Mouse (Mus musculus) kidney, embryonic 16.5 days (tissue): ENCODE results near the gene Spa17. TPM values are rescaled to one million over a fixed set of nuclear protein-coding genes. Genes with fewer than 3 reads are reported as not detected.
A peak's percentile ranks its signal among the peaks of the same experiment; 100 is the strongest.

Experiments used
- ATAC-seq: fragments of 200-750 bp; cut with Nextera tagmentation; 2 replicates; pipeline ENCODE4 v1.8.0; 2017; ENCODE audit warnings: moderate TSS enrichment; ENCODE audit not compliant: low FRiP score, low TSS enrichment
- H3K27ac ChIP-seq: fragments of 300-500 bp; sonication (generic); 2 replicates; pipeline ENCODE4 v1.5.1; 2014; ENCODE audit warnings: low read length
- H3K27me3 ChIP-seq: fragments of 300-500 bp; sonication (generic); 2 replicates; pipeline ENCODE4 v1.6.1; 2014; ENCODE audit warnings: low read length, control low read depth, mixed read lengths; ENCODE audit not compliant: insufficient read depth
- H3K36me3 ChIP-seq: fragments of 300-500 bp; sonication (generic); 2 replicates; pipeline ENCODE4 v1.6.1; 2014; ENCODE audit warnings: low read length, control low read depth, mixed read lengths; ENCODE audit not compliant: insufficient read depth
- H3K4me1 ChIP-seq: fragments of 300-500 bp; sonication (generic); 2 replicates; pipeline ENCODE4 v1.6.1; 2014; ENCODE audit warnings: low read length, control low read depth, mixed read lengths; ENCODE audit not compliant: insufficient read depth
- H3K4me2 ChIP-seq: fragments of 300-500 bp; sonication (generic); replicated peaks from 2 replicates; pipeline ENCODE4 v1.6.1; 2014; ENCODE audit warnings: low read depth, low read length
- H3K4me3 ChIP-seq: fragments of 300-500 bp; sonication (generic); 2 replicates; pipeline ENCODE4 v1.5.1; 2014; ENCODE audit warnings: mild to moderate bottlenecking, low read length
- H3K9ac ChIP-seq: fragments of 300-500 bp; sonication (generic); replicated peaks from 2 replicates; pipeline ENCODE4 v1.6.1; 2014; ENCODE audit warnings: low read length
- H3K9me3 ChIP-seq: fragments of 300-500 bp; sonication (generic); 2 replicates; pipeline ENCODE4 v1.6.1; 2016; ENCODE audit warnings: low read length, control low read depth
- WGBS: fragments of 180-500 bp; shearing (Covaris S2); extraction: QIAGEN DNeasy Blood & Tissue Kit; methylation state at CpG from one replicate; pipeline ENCODE4 v1.1.7; 2014; 5-methylcytosine and 5-hydroxymethylcytosine counted together
- polyA plus RNA-seq: library from polyadenylated mRNA; unstranded; fragments of >200 nt; fragmentation: Nextera tagmentation; extraction: Ambion mirVana; gene quantifications from 2 replicates; pipeline ENCODE4 v1.2.1, GENCODE M21; 2015

Spa17 gene
- polyA plus RNA-seq, 1 experiment from 2014 or later, result 6.6 TPM

DNA sequence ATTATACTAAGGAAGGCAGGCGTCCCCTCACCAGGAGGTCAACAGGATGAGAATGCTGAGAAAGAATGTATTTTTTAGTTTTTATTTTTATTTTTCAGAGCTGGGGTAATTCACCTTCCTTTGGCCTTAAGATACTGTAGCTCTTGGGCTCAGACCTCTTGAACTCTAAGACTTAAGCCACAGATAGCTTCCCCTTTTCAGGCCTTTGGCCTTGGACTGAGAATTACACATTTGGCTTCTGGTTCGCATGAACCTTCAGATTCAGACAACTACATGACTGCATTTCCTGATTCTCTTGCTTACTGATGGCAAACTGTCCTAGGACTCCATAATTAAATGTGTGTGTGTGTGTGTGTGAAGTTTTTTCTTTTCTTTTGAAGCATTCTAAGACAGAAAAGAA lies 14.9 kb downstream of the Spa17 start:
- Histone ChIP-seq H3K36me3 (no peaks in the 10 kb centered on the region), H3K9me3 (no peaks in the 10 kb centered on the region), H3K4me1 (no peaks in the 10 kb centered on the region), H3K27me3 (no peaks in the 10 kb centered on the region), H3K4me2 (no peak overlapping the region), H3K27ac (no peak overlapping the region), H3K4me3 (no peak overlapping the region), H3K9ac (no peak overlapping the region)
- WGBS, result 75% methylated on average over 2 of the region's 2 CpGs
- ATAC-seq, result no peak

DNA sequence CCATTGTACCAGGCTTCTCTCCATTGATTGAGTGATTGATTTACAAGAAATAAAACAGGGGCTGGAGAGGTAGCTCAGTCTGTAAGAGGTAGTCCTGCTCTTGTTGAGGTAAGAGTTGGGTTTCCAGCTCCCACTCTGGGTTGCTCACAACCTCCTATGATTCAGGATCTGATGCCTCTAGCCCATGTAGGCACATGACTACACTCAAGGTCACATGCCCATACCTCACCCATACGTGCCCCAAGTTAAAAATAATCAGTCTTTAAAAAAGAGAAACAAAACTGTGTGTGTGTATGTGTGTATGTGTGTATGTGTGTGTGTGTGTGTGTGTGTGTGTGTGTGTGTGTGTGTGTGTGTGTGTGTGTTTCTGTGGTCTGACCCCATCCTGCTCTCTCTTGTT lies 18.0 kb downstream of the Spa17 start:
- H3K27me3 ChIP-seq, result no peaks in the 10 kb centered on the region
- no peak overlapping the region for H3K4me3 ChIP-seq
- H3K9ac ChIP-seq, result no peak overlapping the region
- no peaks in the 10 kb centered on the region for H3K4me1 ChIP-seq
- H3K36me3 ChIP-seq, result no peaks in the 10 kb centered on the region
- H3K9me3 ChIP-seq, result no peaks in the 10 kb centered on the region
- ATAC-seq, result no peak
- H3K4me2 ChIP-seq, result no peak overlapping the region
- no peak overlapping the region for H3K27ac ChIP-seq
- WGBS, result 76% methylated on average over 1 of the region's 1 CpGs

DNA sequence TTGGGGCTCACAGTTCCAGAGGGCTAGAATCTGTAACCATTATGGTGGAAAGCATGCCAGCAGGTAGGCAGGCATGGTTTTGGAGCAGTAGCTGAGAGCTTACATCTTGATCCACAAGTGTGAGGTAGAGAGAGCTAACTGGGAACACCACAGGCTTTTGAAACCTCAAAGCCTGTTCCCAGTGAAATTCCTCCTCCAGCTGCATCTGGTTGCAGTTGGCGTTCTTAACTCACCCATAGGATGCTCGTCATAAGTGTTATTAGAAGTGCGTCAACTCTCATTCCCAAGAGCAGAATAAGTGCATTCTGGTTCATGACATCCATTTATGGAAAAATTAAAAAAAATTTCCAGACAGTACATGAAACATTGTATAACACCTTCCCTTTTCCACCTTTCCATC lies 19.8 kb downstream of the Spa17 start:
- 87% methylated on average over 3 of the region's 3 CpGs for WGBS
- Histone ChIP-seq H3K27ac (no peak overlapping the region), H3K36me3 (no peaks in the 10 kb centered on the region), H3K4me3 (no peak overlapping the region), H3K9me3 (no peaks in the 10 kb centered on the region), H3K9ac (no peak overlapping the region), H3K4me1 (no peaks in the 10 kb centered on the region), H3K4me2 (no peak overlapping the region), H3K27me3 (no peaks in the 10 kb centered on the region)
- ATAC-seq, result no peak

DNA sequence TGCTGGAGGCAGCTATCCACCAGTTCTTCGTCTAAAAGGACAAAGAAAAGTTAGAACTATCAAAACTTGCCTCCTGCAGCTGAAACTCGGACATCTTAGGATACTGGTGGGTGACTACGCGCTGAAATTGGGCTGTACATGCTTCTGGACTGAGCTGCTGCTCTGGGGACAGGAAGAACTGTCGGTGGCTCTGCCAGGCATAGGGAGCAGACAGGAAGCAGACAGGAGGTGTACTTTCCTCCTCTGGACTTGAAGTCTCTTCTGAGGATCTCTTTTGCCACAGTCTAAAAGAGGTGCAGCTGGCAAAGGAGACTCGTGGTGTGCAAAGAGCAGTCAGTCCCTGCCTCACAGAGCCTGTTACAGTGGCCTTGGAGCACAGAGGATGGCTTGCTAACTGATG lies 20.9 kb downstream of the Spa17 start:
- no peaks in the 10 kb centered on the region for H3K9me3 ChIP-seq
- 56% methylated on average over 6 of the region's 6 CpGs for WGBS

DNA sequence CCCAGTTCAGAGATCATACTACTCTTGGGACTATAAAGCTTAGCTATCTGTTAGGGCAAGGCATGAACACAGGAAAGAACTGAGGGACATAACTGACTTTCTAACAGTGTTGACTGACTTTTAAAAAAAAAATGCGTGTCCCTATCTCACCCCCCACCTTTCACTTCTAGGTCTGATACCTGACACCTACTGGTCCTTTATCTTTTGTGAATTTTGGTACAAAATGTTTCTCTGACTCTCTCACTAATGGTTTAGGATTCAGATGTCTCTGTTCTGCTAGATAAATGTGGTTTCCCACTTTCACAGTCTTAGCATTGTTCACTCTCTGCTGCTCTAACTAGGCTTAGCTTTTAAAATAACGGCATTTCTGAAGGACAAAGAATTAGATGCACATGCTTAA lies 21.5 kb downstream of the Spa17 start:
- Histone ChIP-seq H3K27ac (no peak overlapping the region), H3K4me3 (no peak overlapping the region), H3K4me2 (no peak overlapping the region), H3K27me3 (no peaks in the 10 kb centered on the region), H3K36me3 (no peaks in the 10 kb centered on the region), H3K9ac (no peak overlapping the region), H3K4me1 (no peaks in the 10 kb centered on the region), H3K9me3 (no peaks in the 10 kb centered on the region)
- ATAC-seq, result no peak
- WGBS, result 83% methylated on average over 2 of the region's 2 CpGs

More for the DNA sequence above, 20.9 kb downstream of the Spa17 start:
- Histone ChIP-seq H3K27me3 (no peaks in the 10 kb centered on the region), H3K4me3 (no peak overlapping the region), H3K27ac (no peak overlapping the region), H3K4me2 (no peak overlapping the region), H3K4me1 (no peaks in the 10 kb centered on the region), H3K9ac (no peak overlapping the region), H3K36me3 (no peaks in the 10 kb centered on the region)
- no peak for ATAC-seq

DNA sequence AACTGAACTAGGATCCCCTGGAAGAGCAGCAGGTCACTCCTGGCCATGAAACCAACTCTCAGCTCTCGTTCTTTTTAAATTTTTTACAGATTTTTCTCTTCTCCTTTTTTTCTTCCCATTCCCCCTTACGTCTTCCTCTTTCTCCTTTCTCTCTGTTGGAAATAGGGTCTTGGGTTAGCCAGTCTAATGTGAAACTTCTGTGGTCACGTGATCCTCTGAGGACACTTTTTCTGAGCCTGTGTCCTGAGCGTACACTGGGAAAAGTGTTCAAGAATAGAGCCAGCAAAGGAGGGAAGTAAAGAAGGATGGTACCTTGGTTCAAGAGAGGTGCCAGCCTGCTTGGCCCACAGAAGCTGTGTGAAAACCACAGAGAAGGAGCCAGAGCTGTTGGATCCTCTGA lies 23.1 kb downstream of the Spa17 start:
- 82% methylated on average over 4 of the region's 4 CpGs for WGBS
- Histone ChIP-seq H3K27me3 (no peaks in the 10 kb centered on the region), H3K4me3 (no peak overlapping the region), H3K4me2 (no peak overlapping the region), H3K9me3 (no peaks in the 10 kb centered on the region), H3K36me3 (no peaks in the 10 kb centered on the region), H3K9ac (no peak overlapping the region), H3K4me1 (no peaks in the 10 kb centered on the region), H3K27ac (no peak overlapping the region)
- no peak for ATAC-seq

DNA sequence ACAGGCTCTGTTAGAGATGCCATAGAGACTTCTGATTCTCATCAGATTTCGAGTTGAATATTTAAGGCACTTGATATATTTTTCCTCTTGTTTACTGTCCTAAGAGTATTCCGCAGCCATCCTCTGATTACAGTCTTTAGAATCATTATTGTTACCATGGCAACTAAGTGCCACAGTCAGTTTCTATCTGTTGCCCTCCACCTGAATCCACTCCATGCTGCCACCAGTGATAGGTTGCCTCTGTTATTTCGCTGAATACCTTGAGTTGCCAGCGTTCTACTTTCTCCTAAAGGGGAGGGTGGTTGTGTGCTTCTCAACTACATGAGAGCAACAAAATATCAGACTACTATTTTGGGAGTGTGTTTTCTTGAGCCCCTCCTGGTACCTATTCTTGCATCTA lies 26.8 kb downstream of the Spa17 start:
- Histone ChIP-seq H3K27ac (no peak overlapping the region), H3K36me3 (no peaks in the 10 kb centered on the region), H3K9ac (no peak overlapping the region), H3K4me3 (no peak overlapping the region), H3K9me3 (no peaks in the 10 kb centered on the region), H3K4me1 (no peaks in the 10 kb centered on the region), H3K27me3 (no peaks in the 10 kb centered on the region), H3K4me2 (no peak overlapping the region)
- ATAC-seq, result no peak
- 77% methylated on average over 4 of the region's 4 CpGs for WGBS

DNA sequence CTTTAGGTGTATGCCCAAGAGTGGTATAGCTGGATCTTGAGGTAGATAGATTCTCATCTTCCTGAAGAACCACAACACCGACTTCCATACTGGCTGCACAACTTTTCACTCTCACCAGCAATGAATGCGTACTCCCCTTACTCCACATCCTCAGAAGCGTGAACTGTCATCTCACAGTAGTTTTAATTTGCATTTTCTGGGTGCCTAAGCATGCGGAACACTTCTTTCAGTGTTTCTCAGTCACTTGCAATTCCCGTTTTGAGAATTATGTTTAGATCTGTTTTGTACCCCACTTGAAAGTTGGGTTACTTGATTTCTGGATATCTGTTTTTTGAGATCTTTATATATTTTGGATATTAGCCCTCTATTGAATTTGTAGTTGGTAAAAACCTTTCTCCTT lies 29.9 kb downstream of the Spa17 start:
- H3K27ac ChIP-seq, result no peak overlapping the region
- no peak overlapping the region for H3K9ac ChIP-seq
- no peaks in the 10 kb centered on the region for H3K9me3 ChIP-seq
- 78% methylated on average over 5 of the region's 5 CpGs for whole genome bisulfite sequencing
- H3K4me3 ChIP-seq, result no peak overlapping the region
- no peak for ATAC-seq
- H3K36me3 ChIP-seq, result no peaks in the 10 kb centered on the region
- H3K27me3 ChIP-seq, result no peaks in the 10 kb centered on the region
- no peaks in the 10 kb centered on the region for H3K4me1 ChIP-seq
- H3K4me2 ChIP-seq, result no peak overlapping the region

DNA sequence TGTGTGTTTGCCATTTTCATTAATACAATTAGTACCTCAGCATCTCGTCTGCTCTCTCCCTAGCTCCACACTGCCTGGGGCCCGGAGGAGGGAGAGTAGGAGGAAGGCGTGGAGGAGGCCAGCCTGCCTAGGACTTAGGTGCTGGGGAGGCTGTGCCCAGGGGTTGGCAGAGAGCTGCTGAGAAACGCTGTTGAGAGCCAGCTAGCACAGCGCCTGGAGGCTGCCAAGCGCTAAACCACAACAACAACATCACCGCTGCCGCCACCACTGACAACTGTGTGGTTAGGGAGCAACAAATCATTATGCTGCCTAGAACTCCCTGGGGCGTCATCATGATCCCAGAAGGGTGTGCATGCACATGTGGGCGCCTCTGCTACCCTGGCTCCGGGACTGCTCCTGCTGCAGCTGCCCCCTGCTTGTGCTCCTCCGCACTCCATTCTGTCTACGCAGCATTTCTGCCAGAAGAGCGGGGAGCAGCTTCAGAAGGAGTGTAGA lies 37.0 kb downstream of the Spa17 start:
- 0 out of 2 replicates have a peak, but pooled peaks cover 3% of the 10 kb centered on the region for H3K27me3 ChIP-seq
- H3K4me3 ChIP-seq, result no peak overlapping the region
- H3K36me3 ChIP-seq, result no peaks in the 10 kb centered on the region
- peak overlapping the region; percentile 20; the same call in 1 of the 2 replicates for H3K4me2 ChIP-seq
- no peak overlapping the region for H3K9ac ChIP-seq
- WGBS, result 26% methylated on average over 14 of the region's 14 CpGs
- H3K9me3 ChIP-seq, result no peaks in the 10 kb centered on the region
- H3K4me1 ChIP-seq, result no peaks in the 10 kb centered on the region
- no peak overlapping the region for H3K27ac ChIP-seq
- peak; percentile 70; the same call in 1 of the 2 replicates for ATAC-seq

DNA sequence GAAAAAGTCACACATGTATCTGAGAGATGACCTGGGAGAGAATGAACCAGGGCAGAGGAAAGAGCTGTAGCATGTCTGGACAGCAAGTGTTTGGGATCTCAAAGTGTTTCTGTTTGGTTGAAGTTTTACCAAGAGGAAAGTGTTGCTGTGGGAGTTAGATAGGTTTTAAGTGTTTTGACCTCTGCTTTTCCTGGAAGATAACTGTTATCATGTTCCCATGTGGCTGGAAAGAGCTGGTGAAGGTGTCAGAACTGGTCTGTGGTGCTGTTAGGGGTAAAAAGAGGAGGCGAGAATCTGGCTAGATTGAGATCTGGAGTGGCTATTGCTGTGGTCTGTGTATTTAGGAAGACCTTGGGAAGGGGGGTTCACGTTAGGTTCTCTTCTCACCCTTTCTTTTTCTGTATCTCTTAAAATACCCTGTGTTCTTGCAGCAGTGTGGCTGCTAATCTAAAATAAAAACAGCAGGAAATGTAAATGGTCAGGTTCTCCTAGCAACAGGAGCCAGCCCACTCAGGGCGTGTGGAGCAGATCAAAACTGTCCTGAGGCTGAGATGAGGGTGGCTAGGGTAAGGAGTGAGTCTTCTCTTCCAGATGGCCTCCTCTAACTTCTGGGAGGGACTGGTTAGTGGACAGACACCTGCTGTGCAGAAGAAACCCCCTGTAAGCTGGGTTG lies 41.2 kb downstream of the Spa17 start:
- no peak for ATAC-seq
- 0 out of 2 replicates have a peak, but pooled peaks cover 3% of the 10 kb centered on the region for H3K27me3 ChIP-seq
- H3K4me1 ChIP-seq, result peaks cover 24% of the 10 kb centered on the region
- H3K27ac ChIP-seq, result no peak overlapping the region
- H3K9ac ChIP-seq, result no peak overlapping the region
- H3K4me2 ChIP-seq, result no peak overlapping the region
- H3K9me3 ChIP-seq, result no peaks in the 10 kb centered on the region
- no peak overlapping the region for H3K4me3 ChIP-seq
- no peaks in the 10 kb centered on the region for H3K36me3 ChIP-seq
- WGBS, result 65% methylated on average over 3 of the region's 3 CpGs
